Mouse (Mus musculus) C2C12 (cell line): ENCODE measurements around the gene AC134908.4.

ENCODE experiments used
- CEBPB ChIP-seq: IDR thresholded peaks from one replicate; pipeline ENCODE4 v1.6.1; 2011; ENCODE audit warnings: low read depth, mild to moderate bottlenecking, control low read depth, moderate library complexity
- CTCF ChIP-seq: IDR thresholded peaks from one replicate; pipeline ENCODE4 v1.5.1; 2011; ENCODE audit not compliant: control insufficient read depth, insufficient read depth, insufficient read length

- no peak for TF ChIP-seq CEBPB
- TF ChIP-seq CTCF = no peak
Measured at GRCm38 (mm10) chr17:25791843-25792527, 3.5 kb downstream of the AC134908.4 start.
